Mouse (Mus musculus) liver, postnatal 0 days (tissue): ENCODE data around the gene Bahcc1. TPM values are rescaled to one million over a fixed set of nuclear protein-coding genes. Genes with fewer than 3 reads are reported as not detected.

Experiments used
- ATAC-seq: fragments of 200-750 bp; cut with Nextera tagmentation; 2 replicates; pipeline ENCODE4 v1.8.0; 2017; ENCODE audit warnings: mild to moderate bottlenecking, moderate library complexity
- DNase-seq: peaks from one replicate; pipeline ENCODE4 v3.0.0-alpha.2; 2016
- H3K27ac ChIP-seq: fragments of 300-500 bp; sonication (generic); 2 replicates; pipeline ENCODE4 v1.5.1; 2014; ENCODE audit warnings: antibody characterized with exemption, moderate library complexity, mild to moderate bottlenecking, low read depth
- H3K27me3 ChIP-seq: fragments of 300-500 bp; sonication (generic); 2 replicates; pipeline ENCODE4 v1.6.1; 2014; ENCODE audit warnings: low read length, control low read depth, mixed read lengths; ENCODE audit not compliant: insufficient read depth
- H3K36me3 ChIP-seq: fragments of 300-500 bp; sonication (generic); replicated peaks from 2 replicates; pipeline ENCODE4 v1.6.1; 2014; ENCODE audit warnings: mild to moderate bottlenecking, control low read depth, low read length, moderate library complexity, mixed read lengths; ENCODE audit not compliant: insufficient read depth
- H3K4me1 ChIP-seq: fragments of 300-500 bp; sonication (generic); 2 replicates; pipeline ENCODE4 v1.6.1; 2014; ENCODE audit warnings: antibody characterized with exemption, mild to moderate bottlenecking, control low read depth; ENCODE audit not compliant: insufficient read depth
- H3K4me2 ChIP-seq: fragments of 300-500 bp; sonication (generic); 2 replicates; pipeline ENCODE4 v1.6.1; 2014; ENCODE audit warnings: low read depth, mild to moderate bottlenecking, low read length, moderate library complexity, mixed read lengths
- H3K4me3 ChIP-seq: fragments of 300-500 bp; sonication (generic); 2 replicates; pipeline ENCODE4 v1.5.1; 2014; ENCODE audit warnings: low read depth, low read length
- H3K9ac ChIP-seq: fragments of 300-500 bp; sonication (generic); replicated peaks from 2 replicates; pipeline ENCODE4 v1.6.1; 2014; ENCODE audit warnings: mild to moderate bottlenecking, moderate library complexity
- H3K9me3 ChIP-seq: fragments of 300-500 bp; sonication (generic); 2 replicates; pipeline ENCODE4 v1.6.1; 2016; ENCODE audit warnings: mild to moderate bottlenecking, control low read depth, low read length, mixed read lengths
- CTCF ChIP-seq: sonication (generic); IDR thresholded peaks from 2 replicates; pipeline ENCODE4 v1.5.1; 2016; ENCODE audit warnings: antibody characterized with exemption, low read depth
- EP300 ChIP-seq: IDR thresholded peaks from 2 replicates; pipeline ENCODE4 v1.6.1; 2016; ENCODE audit warnings: antibody characterized with exemption, low read depth, mild to moderate bottlenecking
- WGBS: fragments of 180-500 bp; shearing (Covaris S2); extraction: QIAGEN DNeasy Blood & Tissue Kit; methylation state at CpG from one replicate; pipeline ENCODE4 v1.1.7; 2014; ENCODE audit not compliant: insufficient replicate concordance; 5-methylcytosine and 5-hydroxymethylcytosine counted together
- polyA plus RNA-seq: library from polyadenylated mRNA; unstranded; fragments of >200 nt; fragmentation: Nextera tagmentation; extraction: Ambion mirVana; gene quantifications from 2 replicates; pipeline ENCODE4 v1.2.1, GENCODE M21; 2015

The Bahcc1 gene
- polyA plus RNA-seq, 1 experiment from 2014 or later = 1.1 TPM

GRCm38 (mm10) chr11:120297767-120298166, 65.0 kb downstream of the Bahcc1 start:
- Histone ChIP-seq H3K9ac (no peak overlapping the region), H3K27me3 (0 out of 2 replicates have a peak, but pooled peaks cover 3% of the 10 kb centered on the region), H3K4me3 (no peak overlapping the region), H3K4me2 (no peak overlapping the region), H3K36me3 (no peaks in the 10 kb centered on the region), H3K27ac (no peak overlapping the region), H3K4me1 (peaks cover 6% of the 10 kb centered on the region; the same call in 1 of the 2 replicates), H3K9me3 (no peaks in the 10 kb centered on the region)
- no peak for TF ChIP-seq EP300
- no peak for TF ChIP-seq CTCF
- DNase-seq (no peak), ATAC-seq (no peak)
- 77% methylated on average over 7 of the region's 7 CpGs for WGBS

GRCm38 (mm10) chr11:120298441-120299141, 65.8 kb downstream of the Bahcc1 start:
- no peaks in the 10 kb centered on the region for H3K9me3 ChIP-seq
- peaks cover 9% of the 10 kb centered on the region; the same call in 1 of the 2 replicates for H3K4me1 ChIP-seq
- WGBS = 79% methylated on average over 4 of the region's 4 CpGs
- no peak for DNase-seq
- H3K27me3 ChIP-seq = 0 out of 2 replicates have a peak, but pooled peaks cover 3% of the 10 kb centered on the region
- H3K4me2 ChIP-seq = no peak overlapping the region
- no peak overlapping the region for H3K27ac ChIP-seq
- no peak overlapping the region for H3K9ac ChIP-seq
- H3K36me3 ChIP-seq = no peaks in the 10 kb centered on the region
- TF ChIP-seq EP300 = no peak
- TF ChIP-seq CTCF = no peak
- no peak overlapping the region for H3K4me3 ChIP-seq
- ATAC-seq = no peak

- no peak for DNase-seq
- no peak for TF ChIP-seq EP300
- TF ChIP-seq CTCF = no peak
- no peak overlapping the region for H3K27ac ChIP-seq
- no peak overlapping the region for H3K4me2 ChIP-seq
- no peaks in the 10 kb centered on the region for H3K36me3 ChIP-seq
- WGBS = 35% methylated on average over 5 of the region's 5 CpGs
- peaks cover 17% of the 10 kb centered on the region for H3K4me1 ChIP-seq
- no peak overlapping the region for H3K4me3 ChIP-seq
- H3K27me3 ChIP-seq = 0 out of 2 replicates have a peak, but pooled peaks cover 3% of the 10 kb centered on the region
- ATAC-seq = no peak
- H3K9ac ChIP-seq = no peak overlapping the region
- H3K9me3 ChIP-seq = no peaks in the 10 kb centered on the region
These were observed 66.7 kb downstream of the Bahcc1 start for GRCm38 (mm10) chr11:120299484-120299883.

- H3K4me1 ChIP-seq = peaks cover 38% of the 10 kb centered on the region
- 88% methylated on average over 9 of the region's 9 CpGs for WGBS
- DNase-seq (no peak), ATAC-seq (no peak)
- H3K4me2 ChIP-seq = peak overlapping the region; percentile 97; the same call in 1 of the 2 replicates
- no peaks in the 10 kb centered on the region for H3K36me3 ChIP-seq
- no peak overlapping the region for H3K9ac ChIP-seq
- peaks cover 5% of the 10 kb centered on the region; the same call in 1 of the 2 replicates for H3K27me3 ChIP-seq
- no peak overlapping the region for H3K4me3 ChIP-seq
- no peak overlapping the region for H3K27ac ChIP-seq
- TF ChIP-seq EP300 = no peak
- no peak for TF ChIP-seq CTCF
- no peaks in the 10 kb centered on the region for H3K9me3 ChIP-seq
These were observed 70.4 kb downstream of the Bahcc1 start for GRCm38 (mm10) chr11:120303119-120303518.

GRCm38 (mm10) chr11:120303559-120304349, 71.0 kb downstream of the Bahcc1 start:
- peak; percentile 10 for ATAC-seq

GRCm38 (mm10) chr11:120304350-120304694, 71.6 kb downstream of the Bahcc1 start:
- no peak for DNase-seq
- H3K4me2 ChIP-seq = peak overlapping the region; percentile 97
- H3K9me3 ChIP-seq = no peaks in the 10 kb centered on the region
- no peak overlapping the region for H3K4me3 ChIP-seq
- WGBS = 54% methylated on average over 5 of the region's 5 CpGs
- TF ChIP-seq CTCF = no peak
- TF ChIP-seq EP300 = no peak
- no peak for ATAC-seq
- H3K4me1 ChIP-seq = peaks cover 38% of the 10 kb centered on the region
- peak overlapping the region; percentile 30 for H3K27ac ChIP-seq
- no peaks in the 10 kb centered on the region for H3K36me3 ChIP-seq
- peak overlapping the region; percentile 10; the same call in 1 of the 2 replicates for H3K9ac ChIP-seq
- H3K27me3 ChIP-seq = peaks cover 7% of the 10 kb centered on the region

More at GRCm38 (mm10) chr11:120303559-120304349, 71.0 kb downstream of the Bahcc1 start:
- H3K9ac ChIP-seq = no peak overlapping the region
- no peaks in the 10 kb centered on the region for H3K9me3 ChIP-seq
- peak overlapping the region; percentile 97 for H3K4me2 ChIP-seq
- no peak overlapping the region for H3K4me3 ChIP-seq
- WGBS = 56% methylated on average over 21 of the region's 21 CpGs
- peaks cover 7% of the 10 kb centered on the region for H3K27me3 ChIP-seq
- no peaks in the 10 kb centered on the region for H3K36me3 ChIP-seq
- DNase-seq = no peak
- no peak overlapping the region for H3K27ac ChIP-seq
- H3K4me1 ChIP-seq = peaks cover 38% of the 10 kb centered on the region
- peak; percentile 49 for TF ChIP-seq EP300
- no peak for TF ChIP-seq CTCF
